Mouse (Mus musculus): ENCODE results near the gene Vapa. TPM values are rescaled to one million over a fixed set of nuclear protein-coding genes. Genes with fewer than 3 reads are reported as not detected.

Vapa gene
- total and polyA plus RNA-seq, 3 experiments: 56.7 to 507 (median 85.3) TPM

- Histone ChIP-seq H3K79me2 (ENCODE audit: control insufficient read depth, insufficient read depth, low read length, poor library complexity) (peaks cover 41% of the 10 kb centered on the region), H3K36me3 (ENCODE audit: control insufficient read depth in 1 of 2, insufficient read depth in 2 of 2, low read length in 2 of 2) (peaks cover 6 to 35% of the 10 kb centered on the region in 2 experiments), H3K27ac (ENCODE audit: control insufficient read depth, low read depth, low read length) (peak overlapping the region; percentile 73), H3K9ac (ENCODE audit: control insufficient read depth, low read depth, low read length, poor library complexity, severe bottlenecking) (peak overlapping the region; percentile 90), H3K27me3 (ENCODE audit: control insufficient read depth in 1 of 2, insufficient read depth in 2 of 2, low read length in 2 of 2) (no peaks in the 10 kb centered on the region), H3K9me3 (replicated peaks; ENCODE audit: insufficient read depth, low read length) (no peaks in the 10 kb centered on the region), H3K4me1 (ENCODE audit: control insufficient read depth in 1 of 2, insufficient read depth in 2 of 2, low read length in 2 of 2) (peaks cover 15 to 20% of the 10 kb centered on the region in 2 experiments), H3K4me3 (ENCODE audit: control insufficient read depth in 1 of 2, insufficient read depth in 1 of 2, low read depth in 2 of 2, low read length in 2 of 2) (peak overlapping the region; percentile 89 to 97)
- no peak for TF ChIP-seq USF2 (IDR thresholded peaks at IDR 0.05; ENCODE audit: borderline replicate concordance in 1 of 2, insufficient read depth in 1 of 2, low read depth in 1 of 2, low read length in 2 of 2)
- no peak for TF ChIP-seq GABPA (IDR thresholded peaks at IDR 0.05; ENCODE audit: low read depth, low read length)
- TF ChIP-seq TCF12 (IDR thresholded peaks at IDR 0.05; ENCODE audit: low read depth, low read length): peak; percentile 10; the same call in 1 of the 2 replicates
- no peak for TF ChIP-seq BHLHE40 (IDR thresholded peaks at IDR 0.05; ENCODE audit: borderline replicate concordance, low read depth, low read length)
- no peak for DNase-seq (ENCODE audit: low read depth, low spot score)
These were observed 253 bp downstream of the Vapa start for GRCm38 (mm10) chr17:65613142-65613462.

- H3K9ac ChIP-seq (ENCODE audit: control insufficient read depth, low read depth, low read length, poor library complexity, severe bottlenecking): peak overlapping the region; percentile 90
- peaks cover 47% of the 10 kb centered on the region for H3K79me2 ChIP-seq (ENCODE audit: control insufficient read depth, insufficient read depth, low read length, poor library complexity)
- peaks cover 20 to 24% of the 10 kb centered on the region in 2 experiments for H3K4me1 ChIP-seq (ENCODE audit: control insufficient read depth in 1 of 2, insufficient read depth in 2 of 2, low read length in 2 of 2)
- no peaks in the 10 kb centered on the region for H3K27me3 ChIP-seq (ENCODE audit: control insufficient read depth in 1 of 2, insufficient read depth in 2 of 2, low read length in 2 of 2)
- DNase-seq (ENCODE audit: low read depth, low spot score): peak; percentile 51
- H3K9me3 ChIP-seq (replicated peaks; ENCODE audit: insufficient read depth, low read length): no peaks in the 10 kb centered on the region
- H3K36me3 ChIP-seq (ENCODE audit: control insufficient read depth in 1 of 2, insufficient read depth in 2 of 2, low read length in 2 of 2): peaks cover 6 to 40% of the 10 kb centered on the region in 2 experiments
- H3K27ac ChIP-seq (ENCODE audit: control insufficient read depth, low read depth, low read length): peak overlapping the region; percentile 73
- H3K4me3 ChIP-seq (ENCODE audit: control insufficient read depth in 1 of 2, insufficient read depth in 1 of 2, low read depth in 2 of 2, low read length in 2 of 2): peak overlapping the region; percentile 97 to 99
- TF ChIP-seq SIN3A (IDR thresholded peaks at IDR 0.05; ENCODE audit: low read length): no peak; the same call in 1 of the 2 replicates
- no peak for TF ChIP-seq ETS1 (IDR thresholded peaks at IDR 0.05; ENCODE audit: low read depth, low read length)
- TF ChIP-seq CHD2 (IDR thresholded peaks at IDR 0.05; ENCODE audit: low read length): no peak
- no peak for TF ChIP-seq NELFE (IDR thresholded peaks at IDR 0.05; ENCODE audit: low read depth, low read length)
- TF ChIP-seq POLR2A (IDR thresholded peaks at IDR 0.05; ENCODE audit: control insufficient read depth in 1 of 2, insufficient read depth in 1 of 2, low read depth in 1 of 2, low read length in 2 of 2, poor library complexity in 1 of 2): no peak
- no peak for TF ChIP-seq TAL1 (IDR thresholded peaks at IDR 0.05; ENCODE audit: low read length)
- 0 out of 2 replicates have a peak, but pooled peaks have one; percentile 42 for TF ChIP-seq UBTF (IDR thresholded peaks at IDR 0.05; ENCODE audit: borderline replicate concordance, insufficient read depth, low read depth, low read length)
- TF ChIP-seq ELF1 (IDR thresholded peaks at IDR 0.05; ENCODE audit: low read depth, low read length): no peak
- peak; percentile 36; the same call in 1 of the 2 replicates for TF ChIP-seq MAX (IDR thresholded peaks at IDR 0.05; ENCODE audit: low read length)
These were observed 789 bp downstream of the Vapa start for GRCm38 (mm10) chr17:65612391-65613141.

GRCm38 (mm10) chr17:65611721-65612120 is 1.6 kb downstream of the Vapa start:
- Histone ChIP-seq H3K36me3 (ENCODE audit: control insufficient read depth in 1 of 2, insufficient read depth in 2 of 2, low read length in 2 of 2) (peaks cover 6 to 48% of the 10 kb centered on the region in 2 experiments), H3K27me3 (ENCODE audit: control insufficient read depth in 1 of 2, insufficient read depth in 2 of 2, low read length in 2 of 2) (no peaks in the 10 kb centered on the region), H3K27ac (ENCODE audit: control insufficient read depth, low read depth, low read length) (no peak overlapping the region), H3K79me2 (ENCODE audit: control insufficient read depth, insufficient read depth, low read length, poor library complexity) (peaks cover 55% of the 10 kb centered on the region), H3K4me3 (ENCODE audit: control insufficient read depth in 1 of 2, insufficient read depth in 1 of 2, low read depth in 2 of 2, low read length in 2 of 2) (peak overlapping the region; percentile 97 to 99), H3K9ac (ENCODE audit: control insufficient read depth, low read depth, low read length, poor library complexity, severe bottlenecking) (peak overlapping the region; percentile 90), H3K9me3 (replicated peaks; ENCODE audit: insufficient read depth, low read length) (no peaks in the 10 kb centered on the region), H3K4me1 (ENCODE audit: control insufficient read depth in 1 of 2, insufficient read depth in 2 of 2, low read length in 2 of 2) (peaks cover 28 to 29% of the 10 kb centered on the region in 2 experiments)
- no peak for TF ChIP-seq POLR2A (IDR thresholded peaks at IDR 0.05; ENCODE audit: control insufficient read depth in 1 of 2, insufficient read depth in 1 of 2, low read depth in 1 of 2, low read length in 2 of 2, poor library complexity in 1 of 2)
- TF ChIP-seq GABPA (IDR thresholded peaks at IDR 0.05; ENCODE audit: low read depth, low read length): no peak
- no peak for TF ChIP-seq KAT2A (conservative IDR thresholded peaks at IDR 0.05; ENCODE audit: low read depth, low read length)
- no peak for TF ChIP-seq ZKSCAN1 (IDR thresholded peaks at IDR 0.05; ENCODE audit: low read depth, low read length)
- TF ChIP-seq MXI1 (IDR thresholded peaks at IDR 0.05; ENCODE audit: low read depth, low read length): no peak
- TF ChIP-seq ETS1 (IDR thresholded peaks at IDR 0.05; ENCODE audit: low read depth, low read length): no peak
- no peak for TF ChIP-seq USF2 (IDR thresholded peaks at IDR 0.05; ENCODE audit: borderline replicate concordance in 1 of 2, insufficient read depth in 1 of 2, low read depth in 1 of 2, low read length in 2 of 2)
- TF ChIP-seq MAZ (IDR thresholded peaks at IDR 0.05; ENCODE audit: low read depth, low read length): no peak
- TF ChIP-seq CHD2 (IDR thresholded peaks at IDR 0.05; ENCODE audit: low read length): no peak
- no peak for TF ChIP-seq NELFE (IDR thresholded peaks at IDR 0.05; ENCODE audit: low read depth, low read length)
- TF ChIP-seq NRF1 (IDR thresholded peaks at IDR 0.05; ENCODE audit: insufficient read depth, low read depth, low read length, poor library complexity, severe bottlenecking): no peak
- TF ChIP-seq MYB (IDR thresholded peaks at IDR 0.05; ENCODE audit: low read depth, low read length): no peak
- no peak for TF ChIP-seq ELF1 (IDR thresholded peaks at IDR 0.05; ENCODE audit: low read depth, low read length)
- TF ChIP-seq ZC3H11A (IDR thresholded peaks at IDR 0.05; ENCODE audit: low read depth, low read length): no peak
- no peak for TF ChIP-seq UBTF (IDR thresholded peaks at IDR 0.05; ENCODE audit: borderline replicate concordance, insufficient read depth, low read depth, low read length)
- TF ChIP-seq POLR2AphosphoS5 (IDR thresholded peaks at IDR 0.05; ENCODE audit: borderline replicate concordance, low read depth, low read length): no peak
- no peak; the same call in 1 of the 2 replicates for TF ChIP-seq SIN3A (IDR thresholded peaks at IDR 0.05; ENCODE audit: low read length)
- DNase-seq (ENCODE audit: low read depth, low spot score): peak; percentile 37
